Mouse (Mus musculus): ENCODE measurements around the gene Gm13889. TPM values are rescaled to one million over a fixed set of nuclear protein-coding genes. Genes with fewer than 3 reads are reported as not detected.

The Gm13889 gene
- total RNA-seq, 2 experiments from 2014 or later, result not detected

Other genes starting within 250 kb of the Gm13889 start
- 35.6 and 40.9 TPM in 2 replicates for gene Ext2, start 134.6 kb downstream of the Gm13889 start, total RNA-seq (2014; fragmentation: Nextera tagmentation)
- 26.2 and 38.6 TPM in 2 replicates for gene Ext2, start 134.6 kb downstream of the Gm13889 start, total RNA-seq (2017)
- gene Accs, start 107.3 kb downstream of the Gm13889 start, total RNA-seq (2014; fragmentation: Nextera tagmentation), result 30.8 and 40.3 TPM in 2 replicates
- 16.1 and 21.2 TPM in 2 replicates for gene Accs, start 107.3 kb downstream of the Gm13889 start, total RNA-seq (2017)
- gene Accsl, start 88.0 kb downstream of the Gm13889 start, total RNA-seq (2014; fragmentation: Nextera tagmentation), result not detected in 2 replicates
- gene Accsl, start 88.0 kb downstream of the Gm13889 start, total RNA-seq (2017), result not detected in 2 replicates
- not detected in 2 replicates for gene Gm27027, start 39.2 kb upstream of the Gm13889 start, total RNA-seq (2014; fragmentation: Nextera tagmentation)
- not detected in 2 replicates for gene Gm27027, start 39.2 kb upstream of the Gm13889 start, total RNA-seq (2017)
- gene Alkbh3, start 53.6 kb upstream of the Gm13889 start, total RNA-seq (2014; fragmentation: Nextera tagmentation), result 52.5 and 87.5 TPM in 2 replicates
- gene Alkbh3, start 53.6 kb upstream of the Gm13889 start, total RNA-seq (2017), result 34.0 and 38.0 TPM in 2 replicates
- 51.7 and 55.3 TPM in 2 replicates for gene Hsd17b12, start 200.8 kb upstream of the Gm13889 start, total RNA-seq (2014; fragmentation: Nextera tagmentation)
- 96.1 and 109 TPM in 2 replicates for gene Hsd17b12, start 200.8 kb upstream of the Gm13889 start, total RNA-seq (2017)

Data from granulocyte monocyte progenitor cell, adult 5-6 weeks (primary cell).